Mouse (Mus musculus): ENCODE results near the gene Midn. TPM values are rescaled to one million over a fixed set of nuclear protein-coding genes. Genes with fewer than 3 reads are reported as not detected.

Gene Midn
- polyA plus RNA-seq, 1 experiment from 2014 or later: 3.1 TPM

- 9% methylated on average over 33 of the region's 33 CpGs for WGBS (ENCODE audit: insufficient replicate concordance)
- H3K9me3 ChIP-seq (replicated peaks): no peaks in the 10 kb centered on the region
- H3K9ac ChIP-seq: peak overlapping the region; percentile 51; the same call in 1 of the 2 replicates
- H3K4me1 ChIP-seq (replicated peaks): peaks cover 76% of the 10 kb centered on the region
- H3K4me2 ChIP-seq: peak overlapping the region; percentile 96
- H3K4me3 ChIP-seq (replicated peaks): peak overlapping the region; percentile 62
- no peak overlapping the region for H3K27ac ChIP-seq (replicated peaks)
- ATAC-seq (ENCODE audit: insufficient read depth): no peak
- H3K36me3 ChIP-seq (replicated peaks): no peaks in the 10 kb centered on the region
- H3K27me3 ChIP-seq: peaks cover 63% of the 10 kb centered on the region
Measured at GRCm38 (mm10) chr10:80137626-80138552, 10.2 kb upstream of the Midn start.

GRCm38 (mm10) chr10:80138553-80139438 lies 9.3 kb upstream of the Midn start, which contains the start of gene Atp5d:
Gene Atp5d (plus strand): TSS chr10:80138632.
- peaks cover 63% of the 10 kb centered on the region for H3K27me3 ChIP-seq

GRCm38 (mm10) chr10:80139439-80139775 lies 8.7 kb upstream of the Midn start:
- peak overlapping the region; percentile 96 for H3K4me2 ChIP-seq
- WGBS (ENCODE audit: insufficient replicate concordance): 3% methylated on average over 10 of the region's 10 CpGs
- H3K36me3 ChIP-seq (replicated peaks): peaks cover 12% of the 10 kb centered on the region
- no peak for ATAC-seq (ENCODE audit: insufficient read depth)
- H3K9ac ChIP-seq: peak overlapping the region; percentile 51; the same call in 1 of the 2 replicates
- no peaks in the 10 kb centered on the region for H3K9me3 ChIP-seq (replicated peaks)
- H3K4me3 ChIP-seq (replicated peaks): peak overlapping the region; percentile 62
- H3K27me3 ChIP-seq: peaks cover 63% of the 10 kb centered on the region
- peaks cover 86% of the 10 kb centered on the region for H3K4me1 ChIP-seq (replicated peaks)
- H3K27ac ChIP-seq (replicated peaks): no peak overlapping the region

More at GRCm38 (mm10) chr10:80138553-80139438, 9.3 kb upstream of the Midn start, which contains the start of gene Atp5d:
- Histone ChIP-seq H3K27ac (replicated peaks) (peak within 1 kb of the TSS; percentile 14; the same call in 1 of the 2 replicates), H3K4me2 (peak within 1 kb of the TSS; percentile 96), H3K9me3 (replicated peaks) (no peaks in the 10 kb centered on the region), H3K9ac (peak within 1 kb of the TSS; percentile 51), H3K4me3 (replicated peaks) (peak within 1 kb of the TSS; percentile 62), H3K4me1 (replicated peaks) (peaks cover 80% of the 10 kb centered on the region), H3K36me3 (replicated peaks) (peaks cover 6% of the 10 kb centered on the region)
- no peak for ATAC-seq (ENCODE audit: insufficient read depth)
- WGBS (ENCODE audit: insufficient replicate concordance): under 1% methylated on average over 79 of the region's 94 CpGs

- Histone ChIP-seq H3K27ac (replicated peaks) (peak overlapping the region; percentile 95; the same call in 1 of the 2 replicates), H3K4me3 (replicated peaks) (no peak overlapping the region), H3K36me3 (replicated peaks) (peaks cover 19% of the 10 kb centered on the region), H3K9ac (no peak overlapping the region), H3K4me2 (peak overlapping the region; percentile 96; the same call in 1 of the 2 replicates), H3K9me3 (replicated peaks) (no peaks in the 10 kb centered on the region), H3K27me3 (peaks cover 56% of the 10 kb centered on the region), H3K4me1 (replicated peaks) (peaks cover 92% of the 10 kb centered on the region)
- no peak for ATAC-seq (ENCODE audit: insufficient read depth)
- 63% methylated on average over 11 of the region's 11 CpGs for WGBS (ENCODE audit: insufficient replicate concordance)
Measured at GRCm38 (mm10) chr10:80139975-80140665, 8.0 kb upstream of the Midn start.

GRCm38 (mm10) chr10:80140666-80141035 lies 7.4 kb upstream of the Midn start, which contains the start of gene Cbarp:
Gene Cbarp (minus strand): TSS chr10:80140835.
- Histone ChIP-seq H3K4me3 (replicated peaks) (peak within 1 kb of the TSS; percentile 75), H3K27ac (replicated peaks) (peak within 1 kb of the TSS; percentile 95), H3K27me3 (peaks cover 50% of the 10 kb centered on the region), H3K4me2 (peak within 1 kb of the TSS; percentile 96), H3K4me1 (replicated peaks) (peaks cover 95% of the 10 kb centered on the region), H3K36me3 (replicated peaks) (peaks cover 24% of the 10 kb centered on the region), H3K9me3 (replicated peaks) (no peaks in the 10 kb centered on the region), H3K9ac (peak within 1 kb of the TSS; percentile 67)
- WGBS (ENCODE audit: insufficient replicate concordance): 63% methylated on average over 10 of the region's 10 CpGs
- no peak for ATAC-seq (ENCODE audit: insufficient read depth)

GRCm38 (mm10) chr10:80141243-80141642 lies 6.8 kb upstream of the Midn start:
- H3K27ac ChIP-seq (replicated peaks): peak overlapping the region; percentile 95
- H3K4me1 ChIP-seq (replicated peaks): peaks cover 95% of the 10 kb centered on the region
- no peaks in the 10 kb centered on the region for H3K9me3 ChIP-seq (replicated peaks)
- H3K4me2 ChIP-seq: peak overlapping the region; percentile 95
- under 1% methylated on average over 29 of the region's 29 CpGs for WGBS (ENCODE audit: insufficient replicate concordance)
- H3K36me3 ChIP-seq (replicated peaks): peaks cover 30% of the 10 kb centered on the region
- peak overlapping the region; percentile 75 for H3K4me3 ChIP-seq (replicated peaks)
- H3K27me3 ChIP-seq: peaks cover 44% of the 10 kb centered on the region
- ATAC-seq (ENCODE audit: insufficient read depth): peak; percentile 65
- peak overlapping the region; percentile 67 for H3K9ac ChIP-seq

GRCm38 (mm10) chr10:80141786-80142529 lies 6.1 kb upstream of the Midn start:
- H3K4me1 ChIP-seq (replicated peaks): peaks cover 95% of the 10 kb centered on the region
- peaks cover 36% of the 10 kb centered on the region for H3K36me3 ChIP-seq (replicated peaks)
- peak; percentile 81 for ATAC-seq (ENCODE audit: insufficient read depth)
- peak overlapping the region; percentile 85 for H3K9ac ChIP-seq
- H3K4me3 ChIP-seq (replicated peaks): peak overlapping the region; percentile 75
- WGBS (ENCODE audit: insufficient replicate concordance): under 1% methylated on average over 43 of the region's 43 CpGs
- peaks cover 37% of the 10 kb centered on the region for H3K27me3 ChIP-seq
- H3K27ac ChIP-seq (replicated peaks): peak overlapping the region; percentile 95
- H3K4me2 ChIP-seq: peak overlapping the region; percentile 95
- H3K9me3 ChIP-seq (replicated peaks): no peaks in the 10 kb centered on the region

- Histone ChIP-seq H3K4me1 (replicated peaks) (peaks cover 95% of the 10 kb centered on the region), H3K9ac (peak overlapping the region; percentile 85), H3K36me3 (replicated peaks) (peaks cover 36% of the 10 kb centered on the region), H3K9me3 (replicated peaks) (no peaks in the 10 kb centered on the region), H3K4me2 (peak overlapping the region; percentile 95), H3K27ac (replicated peaks) (peak overlapping the region; percentile 95), H3K4me3 (replicated peaks) (peak overlapping the region; percentile 75), H3K27me3 (peaks cover 32% of the 10 kb centered on the region)
- whole genome bisulfite sequencing (ENCODE audit: insufficient replicate concordance): under 1% methylated on average over 15 of the region's 15 CpGs
- peak; percentile 46 for ATAC-seq (ENCODE audit: insufficient read depth)
Measured at GRCm38 (mm10) chr10:80142530-80142925, 5.5 kb upstream of the Midn start.

- H3K4me3 ChIP-seq (replicated peaks): no peak overlapping the region
- 88% methylated on average over 7 of the region's 7 CpGs for WGBS (ENCODE audit: insufficient replicate concordance)
- peaks cover 93% of the 10 kb centered on the region for H3K4me1 ChIP-seq (replicated peaks)
- H3K9me3 ChIP-seq (replicated peaks): no peaks in the 10 kb centered on the region
- H3K27ac ChIP-seq (replicated peaks): no peak overlapping the region
- H3K27me3 ChIP-seq: peaks cover 20% of the 10 kb centered on the region
- peak overlapping the region; percentile 95; the same call in 1 of the 2 replicates for H3K4me2 ChIP-seq
- peaks cover 36% of the 10 kb centered on the region for H3K36me3 ChIP-seq (replicated peaks)
- ATAC-seq (ENCODE audit: insufficient read depth): no peak
- H3K9ac ChIP-seq: no peak overlapping the region
Measured at GRCm38 (mm10) chr10:80143664-80144063, 4.4 kb upstream of the Midn start.

GRCm38 (mm10) chr10:80144159-80144558 lies 3.9 kb upstream of the Midn start:
- no peak for ATAC-seq (ENCODE audit: insufficient read depth)
- 83% methylated on average over 12 of the region's 12 CpGs for WGBS (ENCODE audit: insufficient replicate concordance)
- Histone ChIP-seq H3K27me3 (peaks cover 15% of the 10 kb centered on the region), H3K9me3 (replicated peaks) (no peaks in the 10 kb centered on the region), H3K27ac (replicated peaks) (no peak overlapping the region), H3K4me1 (replicated peaks) (peaks cover 88% of the 10 kb centered on the region), H3K9ac (no peak overlapping the region), H3K4me3 (replicated peaks) (no peak overlapping the region), H3K4me2 (no peak overlapping the region), H3K36me3 (replicated peaks) (peaks cover 36% of the 10 kb centered on the region)
